Mouse (Mus musculus): ENCODE data around the gene Opn5.

Gene Opn5

DNA sequence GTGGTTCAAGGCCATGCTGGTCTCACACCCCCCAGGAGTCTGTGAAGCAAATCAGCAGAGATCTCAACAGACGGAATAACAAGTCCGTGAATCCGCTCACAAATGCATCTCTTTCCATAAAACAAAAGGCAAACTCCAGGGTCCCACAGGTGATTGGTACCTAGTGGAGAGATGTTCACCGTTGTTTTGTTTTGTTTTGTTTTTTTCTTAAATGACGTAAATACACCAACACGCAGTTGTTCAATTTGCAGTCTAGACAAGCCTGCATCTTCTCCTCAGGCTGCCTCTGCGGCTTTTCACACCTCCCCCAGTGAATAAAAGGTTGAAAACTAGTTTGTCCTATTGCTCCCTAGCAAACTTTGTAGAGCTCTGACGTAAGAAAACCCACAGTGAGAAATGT is at the start of gene Opn5:
TSS of gene Opn5 (minus strand) at position 101 of the 400 bp plus-strand sequence.
- DNase-seq: no peak

DNA sequence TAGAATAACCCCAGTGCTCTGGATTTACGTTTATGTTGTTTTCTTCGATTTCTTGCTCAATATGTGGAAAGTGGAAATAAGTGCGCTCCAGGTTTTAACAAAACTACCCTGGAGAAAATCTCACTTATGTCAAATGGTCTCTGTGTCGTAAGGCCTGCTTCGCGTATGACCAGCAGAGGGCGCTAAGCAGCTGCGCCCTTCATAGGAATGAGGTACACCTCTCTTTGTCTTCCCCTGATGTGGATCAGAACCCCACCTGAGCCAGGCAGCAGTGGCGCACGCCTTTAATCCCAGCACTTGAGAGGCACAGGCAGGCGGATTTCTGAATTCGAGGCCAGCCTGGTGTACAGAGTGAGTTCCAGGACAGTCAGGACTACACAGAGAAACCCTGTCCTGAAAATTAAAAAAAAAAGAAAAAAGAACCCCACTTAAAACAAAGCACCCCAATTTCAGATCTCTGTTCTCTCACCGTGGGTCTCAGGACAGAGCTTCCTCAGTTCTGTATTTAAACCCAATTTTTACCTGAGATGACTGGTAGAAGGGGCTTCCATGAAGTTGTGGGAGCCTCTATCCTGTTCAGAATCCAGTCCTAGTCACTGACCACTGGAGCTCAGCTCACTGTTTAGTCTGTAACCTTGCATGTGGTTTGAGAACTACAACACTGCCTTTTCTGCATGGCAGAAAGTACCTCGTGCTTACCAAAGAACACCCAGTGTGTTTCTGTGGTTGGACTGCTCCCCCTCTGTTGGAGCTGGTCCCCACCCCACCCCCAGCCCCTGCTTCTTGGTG is 47.6 kb upstream of the Opn5 start:
- peak; percentile 34 to 35 for DNase-seq

DNA sequence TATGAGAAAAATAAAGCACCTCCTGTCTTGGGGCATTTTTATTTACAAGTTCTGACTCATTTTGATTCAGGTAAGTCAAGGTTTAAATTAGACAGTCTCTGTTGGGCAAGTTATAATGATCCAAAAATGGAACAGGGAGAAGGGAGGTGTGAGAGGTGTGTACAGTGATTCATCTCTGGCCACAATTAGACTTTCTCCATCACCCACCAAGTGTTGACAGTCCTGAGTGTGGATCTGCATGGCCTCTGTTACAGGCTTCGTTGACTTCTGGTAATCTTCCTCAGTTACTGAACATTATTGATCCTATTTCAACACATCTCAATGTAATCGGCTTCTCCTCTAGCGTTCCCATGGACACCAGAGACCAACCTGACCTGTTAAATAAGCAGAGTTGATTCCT is 32.2 kb upstream of the Opn5 start:
- DNase-seq: no peak

DNA sequence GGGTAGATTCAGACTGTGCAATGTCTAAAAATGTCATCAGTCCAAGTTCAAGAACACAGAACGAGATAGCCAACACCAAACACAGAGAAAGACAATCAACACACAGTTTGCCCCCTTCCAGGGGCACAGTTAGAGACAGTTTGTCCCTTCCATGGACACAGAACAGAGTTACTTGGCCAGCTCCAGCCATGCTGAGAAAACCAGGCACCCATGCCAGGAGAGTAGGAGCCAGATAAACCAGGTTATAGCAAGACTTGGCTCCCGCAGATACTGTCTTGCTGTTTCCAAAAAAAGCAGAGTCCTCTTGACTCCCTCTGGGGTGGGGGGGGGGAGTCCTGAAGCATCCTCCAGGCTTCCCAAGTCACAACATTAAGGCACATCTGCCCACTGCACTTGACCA is 19.0 kb upstream of the Opn5 start:
- DNase-seq: no peak

DNA sequence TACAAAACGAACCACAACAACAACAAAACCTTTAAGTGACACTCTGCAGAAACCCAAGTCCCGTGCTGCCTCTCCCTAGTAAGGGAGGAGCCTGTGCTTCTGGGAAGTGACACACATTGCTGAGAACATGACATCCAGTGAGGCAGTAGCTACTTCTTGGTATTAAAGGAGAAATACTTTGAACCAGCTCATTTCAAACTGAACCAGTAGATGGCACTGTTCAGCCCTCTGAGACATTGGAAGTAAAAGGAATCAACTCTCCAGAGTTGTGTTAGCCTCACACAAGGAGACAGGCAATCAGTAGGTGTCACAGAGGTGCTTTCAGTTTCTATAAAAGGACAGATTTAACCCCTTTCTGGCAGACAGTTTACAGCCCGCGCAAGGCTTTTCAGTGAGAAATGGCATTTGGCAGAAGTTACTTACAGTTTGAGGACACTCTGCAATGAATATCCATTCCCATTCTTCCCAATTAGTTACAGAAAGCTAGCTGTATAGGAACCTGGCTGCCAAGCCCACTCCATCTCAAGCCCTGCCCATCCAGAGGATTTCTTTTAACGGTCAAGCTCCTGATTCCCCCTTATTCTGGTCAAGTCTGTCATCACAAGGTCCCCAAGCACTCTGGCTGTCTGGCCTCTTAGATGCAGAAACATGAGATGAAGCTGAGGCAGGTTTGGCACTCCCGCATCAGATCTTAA is 2.0 kb upstream of the Opn5 start:
- DNase-seq: peak in 1 of 2 experiments; percentile 3

DNA sequence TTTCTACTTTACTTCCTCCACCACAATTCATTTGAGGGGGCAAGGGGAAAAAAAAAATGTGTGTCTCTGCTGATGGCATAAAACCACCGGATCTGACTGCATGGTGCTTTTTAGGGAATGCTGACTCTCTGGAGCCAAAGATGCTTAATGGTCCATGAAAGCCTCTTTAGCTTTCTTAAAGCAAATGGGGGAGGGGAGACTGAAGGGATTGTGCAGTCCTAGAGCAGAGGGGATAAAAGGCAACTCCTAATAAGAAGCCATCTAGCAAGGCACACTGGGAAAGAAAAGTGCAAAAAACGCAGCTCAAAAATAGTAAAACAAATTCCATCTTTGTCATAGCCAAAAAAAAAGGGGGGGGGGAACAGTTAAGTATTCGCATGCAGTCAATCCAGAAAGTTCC is 2.9 kb downstream of the Opn5 start:
- no peak for DNase-seq

DNA sequence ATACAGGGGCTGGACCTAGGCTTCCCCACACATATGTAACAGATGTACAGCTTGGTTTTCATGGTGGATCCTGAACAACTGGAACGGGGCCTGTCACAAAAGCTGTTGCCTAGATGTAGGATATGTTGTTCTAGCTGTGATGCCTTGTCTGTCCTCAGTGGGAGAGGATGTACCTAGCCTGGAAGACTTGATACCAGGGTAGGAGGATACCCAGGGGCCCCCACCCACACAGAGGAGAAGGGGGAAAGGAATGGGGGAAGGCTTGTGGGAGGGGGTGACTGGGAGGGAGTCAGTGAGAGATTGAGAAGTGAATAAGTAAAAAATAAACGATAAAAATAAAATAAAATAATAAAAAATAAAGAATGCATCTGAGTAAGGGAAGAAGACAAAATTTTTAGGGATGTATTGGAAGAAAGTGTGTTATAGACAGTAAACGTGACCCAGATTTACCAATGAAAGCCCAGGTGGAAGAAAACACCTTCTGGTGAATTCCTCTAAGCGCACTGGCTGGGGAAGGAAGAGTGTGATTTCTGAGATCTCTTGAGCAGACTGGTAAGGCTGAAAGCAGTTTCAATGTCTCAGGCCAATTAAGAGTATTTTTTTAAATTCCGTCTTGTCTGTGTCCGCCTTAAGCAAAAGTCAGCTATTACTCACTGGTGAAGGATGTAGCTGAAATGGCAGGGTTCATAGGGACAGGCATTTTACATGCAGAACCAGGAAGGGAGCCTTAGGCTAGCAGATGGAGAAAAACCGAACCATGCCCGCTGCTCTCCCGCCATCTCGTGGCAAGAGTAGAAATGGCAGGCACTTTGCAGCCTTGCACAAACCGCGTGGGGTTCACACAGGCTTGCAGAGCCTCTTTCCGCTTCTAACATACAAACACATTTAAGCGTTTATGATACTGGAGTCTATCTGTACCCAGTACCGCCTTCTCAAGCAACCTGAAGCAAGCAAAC is 8.1 kb downstream of the Opn5 start:
- no peak for DNase-seq

DNA sequence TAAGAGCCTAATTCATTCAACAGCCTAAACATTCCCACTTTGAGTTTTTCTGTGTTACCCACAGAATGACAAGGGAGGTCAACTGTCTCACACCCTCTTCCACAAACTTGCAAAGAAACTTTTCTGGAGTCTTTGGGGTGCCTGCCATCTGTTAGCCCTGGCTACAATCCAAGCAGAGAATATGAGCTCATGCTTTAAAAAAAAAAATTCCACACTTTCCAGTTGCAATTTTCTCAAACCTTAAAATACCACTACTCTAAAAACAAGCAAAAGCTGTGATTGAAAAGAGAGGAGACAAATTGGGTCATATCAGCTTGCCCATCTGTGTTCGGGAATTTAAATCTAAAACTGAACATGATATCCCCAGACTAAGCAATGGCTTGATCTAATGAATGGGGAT is 24.7 kb downstream of the Opn5 start:
- no peak for DNase-seq

DNA sequence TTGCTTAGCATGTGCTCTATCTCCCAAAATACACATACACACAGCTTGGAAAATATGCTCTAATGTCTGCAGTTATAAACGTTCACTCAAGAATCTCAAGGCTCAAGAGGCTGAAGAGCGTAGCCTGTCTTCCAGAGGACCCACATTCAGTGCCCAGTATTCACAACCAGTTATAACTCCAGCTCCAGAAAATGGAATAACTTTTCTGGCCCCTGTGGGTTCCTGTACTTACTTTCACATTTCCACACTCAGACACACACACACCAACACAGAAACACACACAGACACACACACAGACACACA is 28.2 kb downstream of the Opn5 start:
- no peak for DNase-seq

DNA sequence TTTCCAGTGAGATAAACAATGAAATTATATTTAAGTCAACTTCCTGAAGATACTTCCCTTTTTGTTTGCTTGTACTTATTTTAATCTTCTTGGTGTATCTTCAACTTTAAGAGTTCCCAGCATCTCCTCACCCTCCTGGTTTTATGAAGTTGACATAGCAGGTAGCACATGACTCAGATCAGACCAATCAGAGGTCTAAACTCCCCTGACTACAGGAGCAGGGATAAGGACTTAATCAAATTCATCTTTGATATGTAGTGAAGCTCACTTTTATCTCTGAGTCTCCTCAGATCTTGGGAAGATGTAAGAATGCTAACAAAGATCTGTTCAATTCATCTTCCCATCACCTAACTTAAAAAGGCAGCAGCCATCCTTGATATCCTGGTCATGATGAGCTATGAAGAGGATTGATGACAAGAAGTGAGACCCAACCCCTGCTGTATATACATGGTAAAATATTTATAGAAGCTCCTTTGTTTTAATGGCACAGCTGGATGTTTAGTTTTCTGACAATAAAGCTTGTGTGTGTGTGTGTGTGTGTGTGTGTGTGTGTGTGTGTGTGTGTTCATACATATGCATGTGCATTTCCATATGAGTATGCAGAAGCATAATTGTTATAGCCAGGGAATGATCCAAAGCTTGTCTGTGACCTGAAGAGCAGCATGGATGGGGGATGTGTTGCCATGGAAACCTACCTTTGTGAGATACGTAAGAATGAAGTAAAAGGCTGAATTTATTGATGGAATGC is 28.7 kb downstream of the Opn5 start:
- DNase-seq: no peak

DNA sequence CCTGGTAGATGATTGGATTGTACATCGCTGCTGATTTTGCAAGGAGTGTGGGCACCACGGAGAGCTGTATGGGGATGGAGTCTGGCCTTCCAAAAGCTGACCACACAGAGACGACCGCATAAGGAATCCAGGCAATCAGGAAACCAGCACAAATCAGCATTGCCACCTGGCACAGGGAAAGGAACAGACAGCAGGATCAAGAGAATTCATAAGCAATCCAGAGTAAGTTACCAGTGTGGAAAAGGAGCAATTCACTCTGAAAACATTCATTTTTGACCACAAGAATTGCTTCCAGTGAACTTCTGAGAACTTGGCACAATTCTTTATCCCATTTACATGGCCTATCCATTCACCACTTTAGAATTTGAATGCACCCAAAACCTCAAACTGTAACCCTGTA is 30.6 kb downstream of the Opn5 start:
- no peak for DNase-seq

DNA sequence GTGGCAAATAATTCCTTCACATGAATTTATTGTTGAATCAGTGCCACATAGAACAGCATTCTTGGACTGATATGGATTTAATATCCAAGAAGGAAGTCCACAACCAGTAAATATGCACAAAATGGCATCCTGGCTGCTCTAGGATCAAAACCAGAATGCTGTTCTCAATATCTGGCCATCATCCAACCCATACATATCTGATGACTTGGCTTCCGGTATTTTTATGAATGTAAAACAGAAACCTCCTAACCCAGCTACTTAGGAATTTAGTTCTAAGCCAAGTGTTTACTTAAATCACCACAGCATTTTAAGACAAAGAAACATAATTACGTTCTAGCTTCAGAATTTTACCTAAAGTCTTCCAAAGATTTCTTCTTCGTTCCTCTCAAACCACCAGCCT is 31.0 kb downstream of the Opn5 start:
- DNase-seq: no peak

DNA sequence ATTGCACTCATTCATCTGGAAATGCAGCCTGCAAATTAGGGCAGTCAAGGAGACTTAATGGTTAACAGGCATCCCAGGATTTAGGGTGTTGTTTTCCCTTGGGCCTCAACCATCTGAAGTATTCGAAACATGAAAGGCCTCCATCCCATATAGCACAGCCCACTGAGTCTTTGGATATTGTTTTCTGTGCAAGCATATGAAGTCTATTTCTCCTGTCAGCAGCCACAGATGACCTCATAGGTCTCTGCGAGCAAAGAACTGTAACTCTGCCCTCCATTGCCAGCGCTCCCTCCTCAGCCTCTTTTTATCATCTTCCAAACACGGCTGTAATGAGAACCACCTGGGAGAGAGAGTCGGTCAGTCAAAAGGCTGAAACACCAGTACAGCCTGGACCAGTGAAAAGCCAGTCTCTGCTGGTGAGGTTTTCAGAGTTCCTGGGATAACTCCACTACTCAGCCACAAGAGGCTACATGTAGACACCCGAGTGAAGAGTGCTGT is 34.5 kb downstream of the Opn5 start:
- DNase-seq: no peak

DNA sequence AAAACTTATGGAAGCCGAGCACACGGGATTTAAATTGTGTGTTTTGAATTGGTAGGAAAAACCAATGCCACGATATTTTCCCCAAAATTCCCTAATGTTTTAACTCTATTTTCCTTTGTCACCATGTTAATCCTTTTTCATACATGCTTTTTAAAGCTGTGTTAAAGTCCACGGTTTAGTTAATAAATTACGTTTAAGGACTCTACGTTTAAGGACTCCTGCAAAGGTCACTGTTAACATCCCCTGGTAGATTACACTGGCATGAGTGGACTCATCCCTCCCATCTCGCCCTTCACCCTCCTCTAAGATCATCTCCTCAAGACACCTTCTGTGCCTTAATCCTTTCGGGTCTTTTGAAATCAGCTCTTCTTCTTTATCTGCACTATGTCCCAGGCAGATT is 37.4 kb downstream of the Opn5 start:
- no peak for DNase-seq

DNA sequence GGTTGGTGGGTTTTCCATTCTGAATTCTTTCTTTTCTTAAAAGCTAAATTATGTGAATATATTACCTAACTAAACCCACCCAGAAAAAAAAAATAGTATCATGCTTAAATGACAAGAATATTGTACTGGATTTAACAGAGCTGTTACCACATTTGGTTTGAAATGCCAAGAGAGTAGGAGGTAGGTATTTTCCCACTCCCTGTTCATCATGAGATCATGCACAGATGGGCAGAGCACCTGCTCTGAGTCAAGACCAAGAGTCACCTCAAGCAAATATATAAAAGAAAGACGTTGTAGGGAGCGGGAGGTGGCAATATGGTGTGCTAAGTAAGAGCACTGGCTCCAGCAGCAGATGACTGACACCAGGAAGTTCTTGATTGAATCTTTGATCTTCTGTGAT is 61.6 kb downstream of the Opn5 start:
- no peak for DNase-seq

DNA sequence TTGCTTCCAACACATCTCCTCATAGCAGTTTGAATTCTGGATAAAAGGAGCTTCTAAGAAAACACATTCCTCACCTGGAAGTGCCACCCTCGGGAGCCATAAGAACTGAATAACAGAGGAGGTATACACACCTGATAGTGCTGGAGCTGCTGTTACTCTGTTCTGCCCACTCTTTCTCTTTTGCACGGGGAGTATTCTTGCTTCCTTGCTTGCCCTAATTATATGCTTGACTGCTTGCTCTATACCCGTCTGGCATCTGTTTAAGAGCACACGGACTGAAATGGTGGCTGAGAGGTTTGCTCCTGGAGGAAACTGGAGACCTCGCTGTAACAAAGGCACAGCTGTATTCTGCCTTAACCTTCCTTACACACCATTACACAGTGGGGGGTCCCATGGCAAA is 81.0 kb downstream of the Opn5 start:
- DNase-seq: no peak

DNA sequence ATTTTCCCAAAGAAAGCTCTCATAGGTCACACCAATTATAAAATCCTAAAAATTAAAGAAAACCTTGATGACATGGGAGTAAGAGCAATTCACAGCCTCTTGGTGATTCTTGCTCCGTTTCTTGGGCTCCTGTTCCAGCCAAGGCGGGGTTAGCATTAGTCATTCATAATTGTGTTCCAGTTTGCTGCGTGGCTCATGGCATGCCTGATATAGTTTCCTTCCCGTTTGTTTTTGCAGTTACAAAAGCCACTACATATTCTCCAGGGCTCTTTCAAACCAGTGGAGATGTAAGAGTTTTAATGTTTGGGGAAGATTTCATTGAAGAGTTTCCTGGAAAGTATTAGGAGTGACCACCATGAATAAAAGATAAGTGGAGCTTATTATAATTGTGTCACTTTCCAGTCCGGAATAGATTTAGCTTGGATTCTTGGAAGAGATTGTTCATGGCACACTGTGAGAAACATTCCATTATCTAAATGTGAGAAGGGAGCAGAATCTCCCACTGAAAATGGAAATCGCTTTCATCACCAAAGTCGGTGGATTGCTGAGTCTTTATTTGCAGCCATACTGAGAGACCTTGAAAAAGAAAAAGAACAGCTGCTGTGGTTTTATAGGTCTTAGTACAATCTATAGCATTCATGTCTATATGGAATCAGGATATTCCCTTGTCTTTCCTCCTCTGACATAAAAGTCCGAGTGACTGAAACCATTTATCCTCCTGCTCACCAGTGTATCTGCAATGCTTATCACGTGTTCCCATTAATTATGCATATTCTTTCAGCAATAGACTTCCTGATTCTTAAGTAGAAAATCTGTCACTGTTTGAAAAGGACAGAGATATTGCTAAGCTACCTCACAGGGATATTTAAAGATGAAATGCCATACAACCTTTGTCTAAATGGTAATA is 101.6 kb downstream of the Opn5 start:
- DNase-seq: no peak

All from B cell, adult 2 months (primary cell).